Mouse (Mus musculus): Measurements from ENCODE around the gene St7. TPM values are rescaled to one million over a fixed set of nuclear protein-coding genes. Genes with fewer than 3 reads are reported as not detected.

Gene St7
- polyA plus RNA-seq, 1 experiment from 2014 or later: 23.8 TPM

DNA sequence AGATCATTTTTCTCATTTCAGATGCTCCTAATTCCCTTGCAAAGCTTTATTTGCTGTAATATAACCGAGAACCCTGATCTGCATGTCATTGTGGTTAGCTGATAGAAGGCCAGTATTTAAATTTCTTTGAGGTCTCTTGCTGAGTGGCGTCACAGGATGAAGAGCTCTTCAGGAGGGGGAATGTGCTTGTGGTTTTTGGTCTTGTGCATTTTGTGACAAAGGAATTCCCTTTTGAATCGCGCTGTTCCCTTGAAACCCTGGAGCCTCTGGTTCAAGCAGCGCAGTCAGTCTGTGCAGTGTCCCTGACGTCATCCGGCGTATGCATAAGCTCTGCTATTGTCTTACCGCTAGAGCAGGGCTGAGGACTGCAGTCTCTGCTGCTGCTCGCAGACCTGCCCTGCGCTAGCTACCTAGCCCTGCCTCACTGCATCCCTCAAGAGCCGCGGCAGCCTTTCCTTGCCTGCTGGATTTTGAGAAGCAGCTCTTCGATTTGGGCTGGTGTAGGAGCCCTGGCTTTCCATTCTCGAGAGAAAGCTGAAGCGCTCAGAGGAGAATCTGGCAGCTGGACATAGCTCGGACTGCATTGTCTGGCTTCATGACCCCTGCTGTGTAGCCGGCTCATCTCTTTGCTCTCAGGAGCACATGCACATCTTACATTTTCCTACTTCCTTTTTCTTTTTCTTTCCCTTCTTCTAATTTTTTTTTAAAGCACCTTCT is 56.3 kb downstream of the St7 start:
- H3K4me1 ChIP-seq: peaks cover 36% of the 10 kb centered on the region
- peak; percentile 84 for DNase-seq (ENCODE audit: low spot score)
- H3K36me3 ChIP-seq: no peaks in the 10 kb centered on the region
- no peaks in the 10 kb centered on the region for H3K27me3 ChIP-seq (ENCODE audit: low read depth, poor library complexity, severe bottlenecking)
- WGBS: 1% methylated on average over 18 of the region's 18 CpGs
- H3K4me3 ChIP-seq: peak overlapping the region; percentile 62
- no peaks in the 10 kb centered on the region for H3K9me3 ChIP-seq (replicated peaks)
- peak overlapping the region; percentile 95 for H3K27ac ChIP-seq (replicated peaks)

GRCm38 (mm10) chr6:17749596-17749995 is 56.9 kb downstream of the St7 start:
- Histone ChIP-seq H3K4me3 (peak overlapping the region; percentile 62), H3K4me1 (peaks cover 36% of the 10 kb centered on the region), H3K27ac (replicated peaks) (peak overlapping the region; percentile 95), H3K9me3 (replicated peaks) (no peaks in the 10 kb centered on the region), H3K36me3 (no peaks in the 10 kb centered on the region), H3K27me3 (ENCODE audit: low read depth, poor library complexity, severe bottlenecking) (no peaks in the 10 kb centered on the region)
- DNase-seq (ENCODE audit: low spot score): peak; percentile 27
- WGBS: 30% methylated on average over 3 of the region's 3 CpGs

DNA sequence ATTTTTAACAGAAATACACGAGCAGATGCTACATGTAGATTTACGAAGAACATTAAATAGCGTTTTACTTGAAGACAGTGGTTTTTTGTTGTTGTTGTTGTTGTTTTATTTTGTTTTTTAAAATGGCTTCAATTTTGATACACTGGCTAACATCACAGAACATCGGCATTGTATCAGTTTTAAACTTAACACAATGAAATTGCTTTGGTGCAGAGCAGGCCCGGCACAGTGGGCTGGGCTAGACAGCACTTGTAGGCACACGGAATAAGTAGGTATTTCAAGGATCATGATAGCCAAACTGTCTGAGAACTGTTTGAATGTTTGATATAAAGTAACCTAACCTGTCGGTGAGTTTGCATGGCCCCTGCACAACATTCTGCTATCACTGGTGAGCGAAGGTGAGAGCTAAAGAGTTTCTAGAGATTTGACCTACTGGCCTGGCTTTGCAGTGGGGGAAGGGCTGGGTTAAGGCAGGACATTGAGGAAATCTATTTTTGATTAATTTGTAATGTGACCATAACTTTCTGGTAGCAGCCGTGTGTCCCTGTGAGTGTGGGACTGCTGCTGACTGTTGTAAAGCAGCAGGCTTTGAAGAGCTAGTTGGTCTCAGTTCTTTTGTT is 57.4 kb downstream of the St7 start:
- Histone ChIP-seq H3K9me3 (replicated peaks) (no peaks in the 10 kb centered on the region), H3K4me1 (peaks cover 36% of the 10 kb centered on the region), H3K4me3 (peak overlapping the region; percentile 62), H3K27me3 (ENCODE audit: low read depth, poor library complexity, severe bottlenecking) (no peaks in the 10 kb centered on the region), H3K36me3 (no peaks in the 10 kb centered on the region), H3K27ac (replicated peaks) (peak overlapping the region; percentile 95)
- peak; percentile 18 for DNase-seq (ENCODE audit: low spot score)
- whole genome bisulfite sequencing: 70% methylated on average over 9 of the region's 9 CpGs

DNA sequence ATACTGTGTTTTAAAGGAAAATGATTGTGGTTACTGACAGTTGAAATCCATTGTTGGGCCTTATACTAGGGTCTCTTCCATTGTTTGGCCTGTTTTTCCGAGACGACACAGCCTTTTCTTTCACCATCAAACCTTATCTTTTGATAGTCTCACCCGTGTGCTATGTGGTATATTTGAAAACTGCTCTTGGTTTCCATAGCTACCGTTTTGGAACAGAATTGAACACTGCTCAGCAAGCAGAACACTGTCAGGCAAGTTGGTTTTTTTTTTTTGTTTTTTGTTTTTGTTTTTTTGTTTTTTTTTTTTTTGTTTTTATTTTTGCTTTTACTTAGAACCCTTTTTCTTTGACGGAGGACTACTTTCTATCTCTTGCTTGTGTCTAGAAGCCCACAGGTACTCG is 58.2 kb downstream of the St7 start:
- no peak for DNase-seq (ENCODE audit: low spot score)
- peaks cover 36% of the 10 kb centered on the region for H3K4me1 ChIP-seq
- H3K36me3 ChIP-seq: no peaks in the 10 kb centered on the region
- peak overlapping the region; percentile 95; the same call in 1 of the 2 replicates for H3K27ac ChIP-seq (replicated peaks)
- no peaks in the 10 kb centered on the region for H3K27me3 ChIP-seq (ENCODE audit: low read depth, poor library complexity, severe bottlenecking)
- 82% methylated on average over 6 of the region's 6 CpGs for WGBS
- no peaks in the 10 kb centered on the region for H3K9me3 ChIP-seq (replicated peaks)
- peak overlapping the region; percentile 62 for H3K4me3 ChIP-seq

DNA sequence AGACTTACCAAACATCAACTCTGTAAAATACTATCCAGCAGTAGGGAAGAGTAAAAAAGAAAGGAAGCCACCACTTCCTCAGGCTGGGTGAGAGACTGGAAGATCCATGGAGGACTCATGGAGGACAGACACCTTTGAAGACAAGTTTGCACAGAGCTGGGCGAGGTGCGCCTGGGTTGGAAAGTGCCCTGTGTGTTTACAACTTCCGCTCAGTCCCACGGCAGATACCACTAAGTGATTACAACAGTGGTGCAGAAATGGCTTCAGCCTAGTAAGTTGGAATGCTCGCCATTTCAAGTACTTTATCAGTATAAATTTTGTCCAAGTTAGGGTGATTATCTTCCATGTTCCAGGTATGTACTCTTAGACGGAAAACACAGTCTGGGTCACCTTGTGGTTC is 63.2 kb downstream of the St7 start:
- no peak overlapping the region for H3K4me3 ChIP-seq
- DNase-seq (ENCODE audit: low spot score): no peak
- no peak overlapping the region for H3K27ac ChIP-seq (replicated peaks)
- peaks cover 9% of the 10 kb centered on the region for H3K4me1 ChIP-seq
- 92% methylated on average over 6 of the region's 6 CpGs for WGBS
- H3K36me3 ChIP-seq: no peaks in the 10 kb centered on the region
- H3K27me3 ChIP-seq (ENCODE audit: low read depth, poor library complexity, severe bottlenecking): no peaks in the 10 kb centered on the region
- no peaks in the 10 kb centered on the region for H3K9me3 ChIP-seq (replicated peaks)

- no peak for DNase-seq (ENCODE audit: low spot score)
- Histone ChIP-seq H3K4me3 (no peak overlapping the region), H3K36me3 (no peaks in the 10 kb centered on the region), H3K27ac (replicated peaks) (no peak overlapping the region), H3K27me3 (ENCODE audit: low read depth, poor library complexity, severe bottlenecking) (no peaks in the 10 kb centered on the region), H3K4me1 (peaks cover 4% of the 10 kb centered on the region), H3K9me3 (replicated peaks) (no peaks in the 10 kb centered on the region)
- WGBS: 87% methylated on average over 4 of the region's 4 CpGs
These were observed 65.8 kb downstream of the St7 start for GRCm38 (mm10) chr6:17758568-17758967.

DNA sequence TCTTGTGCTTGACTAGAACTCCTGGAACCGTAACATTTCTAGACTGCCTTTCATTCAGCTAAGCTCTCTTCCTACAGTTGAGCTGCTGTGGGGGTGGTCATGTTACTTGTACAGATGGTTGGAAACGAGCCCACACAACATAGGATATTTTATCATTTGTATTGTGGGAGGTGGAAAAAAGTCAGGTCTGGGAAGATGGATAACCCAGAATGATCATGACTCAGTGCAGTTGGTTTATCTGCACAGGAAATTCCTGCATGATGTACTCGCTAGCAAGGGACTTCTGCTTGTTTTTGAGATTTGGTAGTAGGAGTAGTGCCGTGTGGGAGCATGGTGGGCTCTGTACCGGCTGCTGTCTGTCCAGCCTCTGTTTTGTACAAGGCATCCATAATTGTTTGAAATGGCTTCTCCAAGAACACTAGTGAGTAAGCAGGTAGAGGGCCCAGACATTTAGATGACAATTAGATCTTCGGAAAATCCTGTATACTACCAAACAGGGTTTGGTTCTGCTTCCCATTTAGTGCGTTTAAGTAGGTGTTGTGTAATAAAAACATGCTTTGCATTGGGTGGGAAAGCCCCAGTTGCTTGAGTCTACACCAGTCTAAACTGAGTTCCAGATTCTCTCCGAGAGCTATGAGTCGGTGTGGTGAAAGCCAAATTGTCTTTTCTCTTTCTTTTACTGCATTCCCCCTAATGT is 71.4 kb downstream of the St7 start:
- H3K4me1 ChIP-seq: peaks cover 15% of the 10 kb centered on the region
- no peaks in the 10 kb centered on the region for H3K27me3 ChIP-seq (ENCODE audit: low read depth, poor library complexity, severe bottlenecking)
- H3K9me3 ChIP-seq (replicated peaks): no peaks in the 10 kb centered on the region
- DNase-seq (ENCODE audit: low spot score): no peak
- 87% methylated on average over 9 of the region's 9 CpGs for WGBS
- no peak overlapping the region for H3K4me3 ChIP-seq
- no peak overlapping the region for H3K27ac ChIP-seq (replicated peaks)
- no peaks in the 10 kb centered on the region for H3K36me3 ChIP-seq

GRCm38 (mm10) chr6:17764660-17764998 is 71.9 kb downstream of the St7 start:
- 88% methylated on average over 2 of the region's 2 CpGs for WGBS
- DNase-seq (ENCODE audit: low spot score): no peak
- no peaks in the 10 kb centered on the region for H3K36me3 ChIP-seq

GRCm38 (mm10) chr6:17769972-17770644 is 77.4 kb downstream of the St7 start:
- DNase-seq (ENCODE audit: low spot score): no peak
- H3K27me3 ChIP-seq (ENCODE audit: low read depth, poor library complexity, severe bottlenecking): no peaks in the 10 kb centered on the region

More at GRCm38 (mm10) chr6:17764660-17764998, 71.9 kb downstream of the St7 start:
- Histone ChIP-seq H3K4me3 (no peak overlapping the region), H3K27ac (replicated peaks) (no peak overlapping the region), H3K9me3 (replicated peaks) (no peaks in the 10 kb centered on the region), H3K4me1 (peaks cover 15% of the 10 kb centered on the region), H3K27me3 (ENCODE audit: low read depth, poor library complexity, severe bottlenecking) (no peaks in the 10 kb centered on the region)

GRCm38 (mm10) chr6:17770645-17771345 is 78.1 kb downstream of the St7 start:
- no peaks in the 10 kb centered on the region for H3K27me3 ChIP-seq (ENCODE audit: low read depth, poor library complexity, severe bottlenecking)
- H3K9me3 ChIP-seq (replicated peaks): no peaks in the 10 kb centered on the region
- peaks cover 16% of the 10 kb centered on the region for H3K4me1 ChIP-seq
- WGBS: 63% methylated on average over 8 of the region's 8 CpGs
- H3K36me3 ChIP-seq: no peaks in the 10 kb centered on the region
- no peak overlapping the region for H3K27ac ChIP-seq (replicated peaks)
- no peak for DNase-seq (ENCODE audit: low spot score)
- no peak overlapping the region for H3K4me3 ChIP-seq

More at GRCm38 (mm10) chr6:17769972-17770644, 77.4 kb downstream of the St7 start:
- no peaks in the 10 kb centered on the region for H3K9me3 ChIP-seq (replicated peaks)
- no peak overlapping the region for H3K4me3 ChIP-seq
- no peak overlapping the region for H3K27ac ChIP-seq (replicated peaks)
- no peaks in the 10 kb centered on the region for H3K36me3 ChIP-seq
- 86% methylated on average over 9 of the region's 9 CpGs for WGBS
- H3K4me1 ChIP-seq: peaks cover 16% of the 10 kb centered on the region

GRCm38 (mm10) chr6:17771456-17771855 is 78.7 kb downstream of the St7 start:
- peaks cover 16% of the 10 kb centered on the region for H3K4me1 ChIP-seq
- no peak for DNase-seq (ENCODE audit: low spot score)
- no peak overlapping the region for H3K4me3 ChIP-seq
- H3K27me3 ChIP-seq (ENCODE audit: low read depth, poor library complexity, severe bottlenecking): no peaks in the 10 kb centered on the region
- 78% methylated on average over 1 of the region's 1 CpGs for WGBS
- H3K9me3 ChIP-seq (replicated peaks): no peaks in the 10 kb centered on the region
- H3K27ac ChIP-seq (replicated peaks): no peak overlapping the region
- no peaks in the 10 kb centered on the region for H3K36me3 ChIP-seq

- WGBS: 86% methylated on average over 3 of the region's 3 CpGs
These were observed 79.8 kb downstream of the St7 start for GRCm38 (mm10) chr6:17772514-17772913.

More at GRCm38 (mm10) chr6:17772514-17772913, 79.8 kb downstream of the St7 start:
- DNase-seq (ENCODE audit: low spot score): no peak
- Histone ChIP-seq H3K4me1 (peaks cover 12% of the 10 kb centered on the region), H3K27me3 (ENCODE audit: low read depth, poor library complexity, severe bottlenecking) (no peaks in the 10 kb centered on the region), H3K27ac (replicated peaks) (no peak overlapping the region), H3K9me3 (replicated peaks) (no peaks in the 10 kb centered on the region), H3K4me3 (no peak overlapping the region), H3K36me3 (no peaks in the 10 kb centered on the region)

Data from midbrain, embryonic 10.5 days (tissue).